Mouse (Mus musculus) left cerebral cortex, postnatal 36 days (tissue): Measurements from ENCODE around the gene Ccdc120. TPM values are rescaled to one million over a fixed set of nuclear protein-coding genes. Genes with fewer than 3 reads are reported as not detected.

Experiments used
- DNase-seq, 2 experiments: peaks; one replicate each; pipeline ENCODE4 v3.0.0; 2021 to 2022; ENCODE audit warnings: low spot score in 2 of 2, mixed read lengths in 1 of 2
- intact Hi-C: fragments of 180-260 bp; cut with DNase I; formaldehyde crosslinking; loops from one replicate; pipeline ENCODE4 v1.15.1; 2025
- total RNA-seq, 2 experiments: library from RNA; stranded (reverse); gene quantifications; 2 replicates each; pipeline ENCODE4 v1.2.3; 2021

Gene Ccdc120
- 10 to 100 TPM; 22.8 to 24.8 TPM for total RNA-seq

DNA sequence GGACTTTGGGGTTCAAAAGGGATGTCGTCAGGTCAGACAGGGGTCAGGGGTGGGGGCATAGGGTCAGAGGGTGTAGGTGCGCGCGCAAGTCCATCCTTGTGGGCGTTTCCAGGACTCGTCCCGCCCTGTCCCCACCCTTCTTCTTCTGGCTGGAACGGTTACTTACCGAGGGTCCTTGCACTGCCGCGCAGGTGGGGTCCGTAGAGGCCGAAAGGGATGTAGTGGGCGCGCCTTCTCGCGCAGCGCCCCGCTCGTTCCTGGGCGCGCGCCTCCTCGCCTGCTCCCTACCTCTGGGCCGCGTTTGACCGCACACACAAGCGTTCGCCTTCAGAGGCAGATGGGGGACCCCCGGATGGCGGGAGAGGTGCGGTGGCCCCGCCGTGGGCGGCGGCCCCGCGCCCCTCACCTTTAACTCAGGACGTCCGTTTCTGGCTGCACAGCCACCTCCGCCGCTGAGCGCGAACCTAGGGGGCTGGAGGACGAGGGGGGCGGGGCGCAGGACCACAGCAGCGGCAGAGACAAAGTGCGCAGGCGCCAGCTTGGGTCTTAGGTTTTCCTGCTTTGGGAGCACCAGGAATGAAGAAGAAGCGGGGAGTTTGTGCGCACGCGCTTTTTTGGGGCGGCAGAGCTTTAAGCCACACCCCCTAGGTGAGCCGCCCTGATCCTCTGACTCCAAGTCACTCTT is at the start of gene Ccdc120:
Gene Ccdc120, minus strand, starts transcription at position 474 of the 685 bp plus-strand sequence.
- intact Hi-C loops: no loop called here
- peak; percentile 73 to 77 for DNase-seq

GRCm38 (mm10) chrX:7797327-7797726 is 46.6 kb upstream of the Ccdc120 start:
- DNase-seq: no peak
- intact Hi-C loops: no loop called here

GRCm38 (mm10) chrX:7795016-7795415 is 44.3 kb upstream of the Ccdc120 start:
- no peak for DNase-seq
- intact Hi-C loops: no loop called here

DNA sequence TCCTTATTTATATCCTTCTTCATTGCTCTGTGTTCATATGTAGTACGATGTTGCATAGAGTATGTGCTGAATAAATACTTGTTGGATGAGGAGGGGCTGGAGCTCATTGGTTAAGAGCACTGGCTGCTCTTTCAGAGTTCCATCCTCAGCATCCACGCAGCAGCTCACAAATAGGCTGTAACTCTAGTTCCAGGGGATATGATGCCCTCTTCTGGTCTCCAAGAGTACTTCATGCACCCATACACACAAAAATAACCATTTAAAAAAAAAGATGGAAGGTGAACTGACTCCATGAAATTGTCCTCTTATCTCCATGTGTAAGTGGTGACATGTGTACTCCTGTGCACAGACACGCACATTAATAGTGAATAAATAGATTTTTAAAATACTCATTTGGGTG is 42.7 kb upstream of the Ccdc120 start:
- DNase-seq: no peak

DNA sequence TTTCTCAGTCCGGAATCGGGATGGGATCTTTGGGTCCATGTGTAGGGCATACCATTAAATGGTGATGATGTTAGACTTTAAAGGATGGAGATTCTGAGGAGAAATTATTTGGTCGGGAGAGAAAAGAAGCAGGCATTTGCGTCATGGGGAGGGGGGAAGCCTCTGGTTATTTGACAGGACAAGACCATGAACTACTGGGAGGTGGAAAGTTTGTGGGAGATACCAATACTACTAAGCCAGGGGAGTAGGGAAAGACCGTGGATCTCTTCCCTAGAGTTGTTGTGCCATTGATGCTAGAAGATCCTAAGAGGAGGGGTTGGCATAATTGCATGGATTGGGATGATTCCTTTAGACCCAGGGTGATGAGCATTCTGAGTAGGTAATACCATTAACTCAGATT is 39.6 kb upstream of the Ccdc120 start:
- intact Hi-C loops: no loop called here
- no peak for DNase-seq

More for the DNA sequence above, 42.7 kb upstream of the Ccdc120 start:
- intact Hi-C loops: no loop called here

DNA sequence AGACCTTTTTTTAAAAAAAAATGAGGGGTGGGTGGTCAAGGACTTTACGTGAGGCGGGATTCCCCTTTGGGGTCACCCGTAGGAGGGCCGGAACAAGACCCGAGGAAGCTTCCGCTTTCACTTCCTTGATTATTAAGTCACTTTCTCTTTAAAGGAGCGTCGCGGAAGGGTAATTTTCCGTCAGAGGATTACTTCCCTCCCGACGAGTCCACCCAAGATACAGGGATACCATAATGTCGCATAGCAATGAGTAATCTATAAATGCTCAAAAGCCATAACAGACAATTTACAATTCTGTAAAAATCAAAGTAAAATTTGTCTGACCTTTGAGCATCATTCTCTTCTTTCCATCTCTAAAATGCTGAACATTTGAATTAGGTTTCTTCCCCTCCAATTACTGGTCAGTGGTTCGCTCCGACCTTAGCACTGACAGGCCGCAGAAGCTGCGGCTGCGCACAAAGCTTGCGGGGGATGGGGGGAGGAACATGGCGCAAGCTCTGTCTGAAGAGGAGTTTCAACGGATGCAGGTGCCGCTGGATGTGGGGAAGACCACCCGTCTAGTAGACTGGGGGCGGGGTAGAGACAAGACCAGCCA is 38.9 kb upstream of the Ccdc120 start, which contains the start of gene Gripap1:
Gene Gripap1, plus strand, starts transcription at position 224 of the 595 bp plus-strand sequence.
- DNase-seq: peak; percentile 62 to 67
- intact Hi-C loops: no loop called here

- intact Hi-C loops: no loop called here
- DNase-seq: no peak
Measured at GRCm38 (mm10) chrX:7782603-7783092, 31.9 kb upstream of the Ccdc120 start.

DNA sequence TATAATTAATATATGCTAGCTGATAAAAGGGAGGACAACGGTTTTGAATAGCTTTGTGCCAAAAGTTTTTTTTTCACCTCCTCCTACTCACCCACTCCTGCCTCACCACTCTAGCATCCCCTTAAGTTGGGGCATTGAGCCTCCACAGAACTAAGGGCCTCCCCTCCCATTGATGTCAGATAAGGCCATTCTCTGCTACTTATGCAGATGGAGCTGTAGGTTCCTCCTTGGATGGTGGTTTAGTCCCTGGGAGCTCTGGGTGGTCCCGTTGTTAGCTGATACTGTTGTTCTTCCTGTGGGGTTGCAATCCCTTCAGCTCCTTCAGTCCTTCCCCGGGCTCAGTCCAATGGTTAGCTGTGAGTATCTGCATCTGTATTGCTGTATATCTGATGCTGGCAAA is 28.6 kb upstream of the Ccdc120 start:
- no peak for DNase-seq
- intact Hi-C loops: no loop called here

- no peak for DNase-seq
- intact Hi-C loops: no loop called here
Measured at GRCm38 (mm10) chrX:7778450-7779244, 27.9 kb upstream of the Ccdc120 start.

GRCm38 (mm10) chrX:7776329-7777082 is 25.8 kb upstream of the Ccdc120 start:
- intact Hi-C loops: no loop called here

DNA sequence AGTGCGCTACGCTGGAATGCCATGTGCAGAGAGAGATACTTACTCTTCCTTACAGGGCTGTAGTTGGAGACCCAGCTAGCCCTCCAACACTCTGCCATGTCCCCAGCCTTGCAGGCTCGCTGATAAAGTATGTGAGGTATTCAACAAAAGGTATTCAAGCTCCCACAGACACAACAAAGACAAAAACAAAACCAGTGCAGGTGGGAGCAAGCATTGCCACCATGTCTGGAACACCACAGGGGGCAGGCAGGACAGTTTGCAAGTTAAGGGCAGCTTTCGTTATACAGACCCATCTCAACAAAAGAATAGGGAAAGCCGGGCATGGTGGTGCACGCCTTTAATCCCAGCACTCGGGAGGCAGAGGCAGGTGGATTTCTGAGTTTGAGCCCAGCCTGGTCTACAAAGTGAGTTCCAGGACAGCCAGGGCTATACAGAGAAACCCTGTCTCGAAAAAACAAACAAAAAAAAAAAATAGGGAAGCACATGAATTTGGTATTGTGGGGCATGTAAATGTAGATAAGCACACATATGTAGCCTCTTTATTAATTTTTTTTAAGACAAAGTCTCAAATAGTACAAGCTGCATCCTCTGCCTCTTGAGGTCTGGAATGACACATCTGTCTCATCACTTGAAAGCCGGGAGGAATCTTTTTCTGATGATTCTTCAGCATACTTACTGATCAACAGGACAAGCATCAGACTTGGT is 24.9 kb upstream of the Ccdc120 start:
- DNase-seq: no peak
- intact Hi-C loops: no loop called here

More at GRCm38 (mm10) chrX:7776329-7777082, 25.8 kb upstream of the Ccdc120 start:
- peak in 1 of 2 experiments; percentile 39 for DNase-seq

GRCm38 (mm10) chrX:7772766-7773165 is 22.1 kb upstream of the Ccdc120 start:
- intact Hi-C loops: no loop called here
- no peak for DNase-seq

DNA sequence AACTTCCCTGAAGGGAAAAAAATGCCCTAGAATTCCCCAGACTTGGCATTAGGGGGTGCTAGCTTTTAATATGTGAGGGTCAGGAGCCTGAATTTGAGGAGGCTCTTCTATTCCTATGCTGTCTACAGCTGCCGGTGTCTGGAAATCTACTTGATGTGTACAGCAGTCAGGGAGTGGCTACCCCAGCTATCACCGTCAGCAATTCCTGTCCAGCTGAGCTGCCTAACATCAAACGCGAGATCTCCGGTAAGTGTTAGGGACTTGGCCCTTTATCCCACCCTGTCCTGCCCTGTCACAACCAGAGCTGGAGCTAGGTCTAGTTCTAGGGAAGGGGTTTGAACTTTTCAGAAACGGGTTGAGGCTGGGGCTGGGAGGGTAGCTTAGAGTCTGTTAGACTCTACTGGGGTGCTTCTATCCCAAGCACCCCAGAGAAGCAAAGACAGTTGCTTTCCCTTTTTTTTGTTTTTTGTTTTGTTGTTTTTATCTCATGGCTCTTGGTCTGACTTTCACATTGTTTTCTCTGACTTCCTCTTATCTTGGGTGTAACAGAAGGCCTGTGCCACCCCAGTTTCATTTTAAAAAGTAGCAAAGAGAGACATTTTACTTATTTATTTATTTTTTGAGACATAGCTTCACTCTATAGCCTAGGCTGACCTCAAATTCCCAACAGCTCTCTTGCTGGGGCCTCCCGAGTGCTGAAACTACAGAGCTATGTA is 18.8 kb upstream of the Ccdc120 start:
- intact Hi-C loops: no loop called here
- DNase-seq: no peak

GRCm38 (mm10) chrX:7765764-7766163 is 15.1 kb upstream of the Ccdc120 start:
- DNase-seq: no peak
- intact Hi-C loops: no loop called here

DNA sequence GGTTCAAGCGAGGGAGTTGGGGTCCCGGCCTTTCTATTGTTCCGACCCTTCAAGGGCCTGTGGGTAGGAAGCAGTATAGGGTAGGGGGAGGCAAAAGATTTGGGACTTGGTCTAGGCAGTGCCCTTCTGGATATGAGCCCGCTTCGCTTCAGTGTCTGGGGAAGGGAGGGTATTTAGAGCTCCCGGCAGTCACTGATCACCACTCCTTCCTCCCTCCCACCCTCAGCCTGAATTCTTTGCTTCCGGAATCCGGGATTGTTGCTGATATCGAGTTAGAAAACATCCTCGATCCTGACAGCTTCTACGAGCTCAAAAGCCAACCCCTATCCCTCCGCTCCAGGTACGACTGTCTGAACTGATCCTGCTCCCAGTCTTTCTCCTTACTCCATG is 14.6 kb upstream of the Ccdc120 start:
- intact Hi-C loops: no loop called here
- no peak for DNase-seq

DNA sequence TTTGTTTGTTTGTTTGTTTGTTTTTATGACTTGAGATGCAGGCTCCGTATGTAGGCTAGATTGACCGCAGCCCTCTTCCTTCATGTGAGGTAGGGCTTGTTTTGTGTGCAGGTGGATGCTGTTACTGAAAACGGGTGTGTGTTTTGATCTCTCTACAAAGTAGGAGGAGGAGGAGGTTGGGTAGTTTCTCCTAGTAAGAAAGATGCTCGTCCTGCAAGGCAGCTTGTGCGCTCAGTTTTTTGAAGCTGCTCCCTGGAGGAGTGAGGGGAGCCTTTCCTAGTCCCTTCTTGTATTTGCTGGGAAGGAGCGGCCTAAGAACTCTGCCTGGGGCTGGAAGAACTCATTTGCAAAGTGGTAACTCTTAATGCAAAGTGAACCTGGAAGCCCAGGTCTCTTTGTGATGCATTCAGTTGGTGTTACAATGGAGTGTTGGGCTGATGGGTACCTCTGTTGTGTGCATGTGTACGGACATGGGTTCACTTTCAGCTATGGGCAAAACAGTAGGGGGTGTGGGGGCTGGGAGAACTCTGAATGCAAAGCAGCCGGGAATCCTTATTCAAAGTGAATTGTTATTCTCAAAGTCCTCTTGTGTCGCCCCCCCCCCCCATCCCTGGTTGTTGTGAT is 14.1 kb upstream of the Ccdc120 start:
- DNase-seq: no peak
- intact Hi-C loops: no loop called here

DNA sequence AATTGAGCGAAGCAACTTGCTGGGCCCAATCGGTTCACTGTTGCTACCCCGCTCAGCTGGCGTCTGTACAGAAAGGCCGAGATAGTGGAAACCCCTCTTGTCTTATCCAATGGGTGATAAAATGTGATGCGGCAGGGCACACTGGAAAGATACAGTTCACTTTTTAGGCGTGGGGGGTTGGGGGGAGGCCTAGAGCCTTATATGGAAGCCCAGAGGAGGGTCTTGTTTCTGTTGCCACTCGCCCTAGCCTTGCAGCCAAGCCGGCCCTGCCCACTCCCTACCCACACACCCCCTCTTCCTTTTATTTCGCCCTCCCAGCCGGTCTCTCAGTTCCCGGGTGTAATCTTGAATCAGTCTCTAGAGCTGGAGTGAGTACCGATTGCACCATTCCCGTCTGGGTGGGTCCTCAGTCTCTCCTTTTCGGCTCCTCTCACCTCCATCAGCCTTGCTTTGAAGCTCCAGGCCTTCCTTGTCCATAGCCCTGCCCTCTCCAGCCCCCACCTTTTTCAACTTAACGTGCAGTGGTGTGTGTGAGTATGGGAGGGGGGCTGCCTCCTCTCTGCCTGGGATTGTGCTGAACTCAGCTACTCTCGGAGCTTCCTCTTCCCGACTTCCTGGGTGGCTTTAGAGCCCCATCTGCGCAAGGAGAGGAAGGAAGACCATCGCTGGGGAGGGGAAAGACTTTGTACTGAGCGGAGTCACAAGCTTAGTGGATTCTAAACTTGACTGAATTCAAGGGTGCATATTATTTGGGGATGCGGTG is 13.1 kb upstream of the Ccdc120 start:
- DNase-seq: no peak
- intact Hi-C loops: no loop called here

- DNase-seq: no peak
- intact Hi-C loops: no loop called here
Measured at GRCm38 (mm10) chrX:7762921-7763197, 12.2 kb upstream of the Ccdc120 start.
